Mouse (Mus musculus) forebrain, embryonic 11.5 days (tissue): Measurements from ENCODE around the gene Gm20388. TPM values are rescaled to one million over a fixed set of nuclear protein-coding genes. Genes with fewer than 3 reads are reported as not detected.

Experiments
- ATAC-seq: fragments of 200-750 bp; cut with Nextera tagmentation; replicated peaks from 2 replicates; pipeline ENCODE4 v1.8.0; 2017; ENCODE audit warnings: moderate TSS enrichment; ENCODE audit not compliant: low FRiP score
- DNase-seq: peaks from one replicate; pipeline ENCODE4 v3.0.0-alpha.2; 2017; ENCODE audit warnings: low spot score
- H3K27ac ChIP-seq: fragments of 300-500 bp; sonication (generic); 2 replicates; pipeline ENCODE4 v1.5.1; 2014; ENCODE audit warnings: low read depth, low read length
- H3K27me3 ChIP-seq: fragments of 300-500 bp; sonication (generic); 2 replicates; pipeline ENCODE4 v1.6.1; 2014; ENCODE audit warnings: mild to moderate bottlenecking, low read length, mixed read lengths; ENCODE audit not compliant: control insufficient read depth, insufficient read depth
- H3K36me3 ChIP-seq: fragments of 300-500 bp; sonication (generic); 2 replicates; pipeline ENCODE4 v1.6.1; 2014; ENCODE audit warnings: mild to moderate bottlenecking, low read length, moderate library complexity, mixed read lengths; ENCODE audit not compliant: control insufficient read depth, insufficient read depth
- H3K4me1 ChIP-seq: fragments of 300-500 bp; sonication (generic); replicated peaks from 2 replicates; pipeline ENCODE4 v1.6.1; 2014; ENCODE audit warnings: low read length, mixed read lengths; ENCODE audit not compliant: control insufficient read depth, insufficient read depth
- H3K4me2 ChIP-seq: fragments of 300-500 bp; sonication (generic); 2 replicates; pipeline ENCODE4 v1.6.1; 2014; ENCODE audit warnings: low read depth, mild to moderate bottlenecking, low read length, moderate library complexity, mixed read lengths; ENCODE audit not compliant: severe bottlenecking
- H3K4me3 ChIP-seq: fragments of 300-500 bp; sonication (generic); 2 replicates; pipeline ENCODE4 v1.5.1; 2014; ENCODE audit warnings: low read depth, low read length
- H3K9ac ChIP-seq: fragments of 300-500 bp; sonication (generic); 2 replicates; pipeline ENCODE4 v1.6.1; 2014; ENCODE audit warnings: low read length
- H3K9me3 ChIP-seq: fragments of 300-500 bp; sonication (generic); 2 replicates; pipeline ENCODE4 v1.6.1; 2016; ENCODE audit warnings: low read length, mixed read lengths; ENCODE audit not compliant: control insufficient read depth
- WGBS: fragments of 180-500 bp; shearing (Covaris S2); extraction: QIAGEN DNeasy Blood & Tissue Kit; methylation state at CpG from one replicate; pipeline ENCODE4 v1.1.7; 2014; 5-methylcytosine and 5-hydroxymethylcytosine counted together
- polyA plus RNA-seq: library from polyadenylated mRNA; unstranded; fragments of >200 nt; fragmentation: Nextera tagmentation; extraction: Ambion mirVana; gene quantifications from 2 replicates; pipeline ENCODE4 v1.2.1, GENCODE M21; 2014

Gene Gm20388
- polyA plus RNA-seq, 1 experiment from 2014 or later: not detected

GRCm38 (mm10) chr8:120573866-120574265 is 663.2 kb downstream of the Gm20388 start:
- ATAC-seq (no peak), DNase-seq (no peak)
- H3K4me3 ChIP-seq: no peak overlapping the region
- no peaks in the 10 kb centered on the region; the same call in 1 of the 2 replicates for H3K4me1 ChIP-seq
- no peaks in the 10 kb centered on the region for H3K27me3 ChIP-seq
- H3K36me3 ChIP-seq: peaks cover 29% of the 10 kb centered on the region
- no peaks in the 10 kb centered on the region for H3K9me3 ChIP-seq
- no peak overlapping the region for H3K9ac ChIP-seq
- no peak overlapping the region for H3K4me2 ChIP-seq
- no peak overlapping the region for H3K27ac ChIP-seq
- 62% methylated on average over 11 of the region's 11 CpGs for WGBS

GRCm38 (mm10) chr8:120574941-120575340 is 664.3 kb downstream of the Gm20388 start:
- no peak for DNase-seq
- Histone ChIP-seq H3K4me1 (no peaks in the 10 kb centered on the region; the same call in 1 of the 2 replicates), H3K4me2 (no peak overlapping the region), H3K27ac (no peak overlapping the region), H3K27me3 (no peaks in the 10 kb centered on the region), H3K9ac (no peak overlapping the region), H3K4me3 (no peak overlapping the region), H3K9me3 (no peaks in the 10 kb centered on the region), H3K36me3 (peaks cover 29% of the 10 kb centered on the region)
- ATAC-seq: no peak
- WGBS: 81% methylated on average over 19 of the region's 19 CpGs

GRCm38 (mm10) chr8:120575801-120576200 is 665.2 kb downstream of the Gm20388 start:
- Histone ChIP-seq H3K27ac (no peak overlapping the region), H3K9ac (no peak overlapping the region), H3K9me3 (no peaks in the 10 kb centered on the region), H3K36me3 (peaks cover 29% of the 10 kb centered on the region), H3K4me3 (no peak overlapping the region), H3K27me3 (no peaks in the 10 kb centered on the region), H3K4me1 (no peaks in the 10 kb centered on the region), H3K4me2 (no peak overlapping the region)
- DNase-seq: no peak
- WGBS: 64% methylated on average over 9 of the region's 9 CpGs
- no peak for ATAC-seq

- no peak overlapping the region for H3K27ac ChIP-seq
- WGBS: 93% methylated on average over 17 of the region's 17 CpGs
- no peaks in the 10 kb centered on the region for H3K4me1 ChIP-seq
- ATAC-seq (no peak), DNase-seq (no peak)
- no peak overlapping the region for H3K9ac ChIP-seq
- H3K36me3 ChIP-seq: peaks cover 29% of the 10 kb centered on the region
- no peak overlapping the region for H3K4me2 ChIP-seq
- no peak overlapping the region for H3K4me3 ChIP-seq
- H3K27me3 ChIP-seq: no peaks in the 10 kb centered on the region
- no peaks in the 10 kb centered on the region for H3K9me3 ChIP-seq
Measured at GRCm38 (mm10) chr8:120577821-120578220, 667.2 kb downstream of the Gm20388 start.

GRCm38 (mm10) chr8:120580336-120581000 is 669.8 kb downstream of the Gm20388 start:
- no peak for ATAC-seq
- Histone ChIP-seq H3K27me3 (no peaks in the 10 kb centered on the region), H3K27ac (no peak overlapping the region), H3K36me3 (peaks cover 17% of the 10 kb centered on the region), H3K4me1 (no peaks in the 10 kb centered on the region), H3K4me2 (no peak overlapping the region), H3K4me3 (no peak overlapping the region), H3K9me3 (no peaks in the 10 kb centered on the region), H3K9ac (no peak overlapping the region)
- WGBS: 95% methylated on average over 8 of the region's 8 CpGs
- DNase-seq: no peak

GRCm38 (mm10) chr8:120581329-120581728 is 670.7 kb downstream of the Gm20388 start:
- Histone ChIP-seq H3K27me3 (no peaks in the 10 kb centered on the region), H3K4me2 (no peak overlapping the region), H3K27ac (no peak overlapping the region), H3K4me3 (no peak overlapping the region), H3K4me1 (no peaks in the 10 kb centered on the region), H3K9ac (no peak overlapping the region), H3K36me3 (peaks cover 14% of the 10 kb centered on the region), H3K9me3 (no peaks in the 10 kb centered on the region)
- DNase-seq (no peak), ATAC-seq (no peak)
- WGBS: 93% methylated on average over 12 of the region's 12 CpGs

GRCm38 (mm10) chr8:120581811-120582210 is 671.2 kb downstream of the Gm20388 start:
- Histone ChIP-seq H3K36me3 (peaks cover 13% of the 10 kb centered on the region), H3K9ac (no peak overlapping the region), H3K4me2 (no peak overlapping the region), H3K27me3 (no peaks in the 10 kb centered on the region), H3K9me3 (no peaks in the 10 kb centered on the region), H3K4me3 (no peak overlapping the region), H3K4me1 (0 out of 2 replicates have a peak, but pooled peaks cover 2% of the 10 kb centered on the region), H3K27ac (no peak overlapping the region)
- no peak for DNase-seq
- 93% methylated on average over 8 of the region's 8 CpGs for WGBS
- ATAC-seq: no peak

- H3K36me3 ChIP-seq: peaks cover 4% of the 10 kb centered on the region
Measured at GRCm38 (mm10) chr8:120585521-120585920, 674.9 kb downstream of the Gm20388 start.

More at GRCm38 (mm10) chr8:120585521-120585920, 674.9 kb downstream of the Gm20388 start:
- ATAC-seq (no peak), DNase-seq (no peak)
- 91% methylated on average over 10 of the region's 10 CpGs for WGBS
- H3K27ac ChIP-seq: no peak overlapping the region
- H3K4me3 ChIP-seq: no peak overlapping the region
- H3K27me3 ChIP-seq: no peaks in the 10 kb centered on the region
- H3K4me2 ChIP-seq: no peak overlapping the region
- no peak overlapping the region for H3K9ac ChIP-seq
- H3K4me1 ChIP-seq: peaks cover 9% of the 10 kb centered on the region; the same call in 1 of the 2 replicates
- no peaks in the 10 kb centered on the region for H3K9me3 ChIP-seq
